9 mouse cellular contexts compared by ENCODE assay signal in genomic region chr1:7777191-7778044, GRCm38 (mm10).
DNase-seq lines count a peak whose midpoint lies in the region; ATAC-seq lines count a peak whose summit lies in the region.
"Had no signal": no experiment of that assay in that cellular context is flagged by ENCODE, and none has a peak within 500 bp of the region (broad histone marks: within the 10 kb centered on the region; RNA-seq: fewer than 3 reads in every experiment).

No protein-coding gene starts in this region.

- no peak for DNase-seq in heart, adult 8-10 months (ENCODE audit: low spot score)
- peak; percentile 58 for DNase-seq in neural tube, embryonic 10.5 days (ENCODE audit: extremely low spot score, low spot score)
- no peak for DNase-seq in cerebellum, adult 11 months
- DNase-seq: thymus, adult 18-20 months had no signal

- H3K27ac ChIP-seq in heart, embryonic 16.5 days (ENCODE audit: low read length), result no peak overlapping the region; the same call in none of the 2 replicates
- H3K27ac ChIP-seq in embryonic facial prominence, embryonic 13.5 days, result no peak overlapping the region
- H3K27ac ChIP-seq in intestine, embryonic 16.5 days (ENCODE audit: low read length), result no peak overlapping the region

- peak overlapping the region; percentile 21; the same call in 1 of the 2 replicates for H3K4me3 ChIP-seq in heart, embryonic 16.5 days (ENCODE audit: low read length)
- peak overlapping the region; percentile 16; the same call in 1 of the 2 replicates for H3K4me3 ChIP-seq in embryonic facial prominence, embryonic 13.5 days
- H3K4me3 ChIP-seq in intestine, embryonic 16.5 days (ENCODE audit: low read length), result no peak overlapping the region

- ATAC-seq in heart, embryonic 16.5 days (replicated peaks; ENCODE audit: extremely low read depth, insufficient read depth, low FRiP score), result peak; percentile 79
- no peak for ATAC-seq in embryonic facial prominence, embryonic 13.5 days (ENCODE audit: insufficient number of reproducible peaks, insufficient read depth, low FRiP score, low TSS enrichment, low read depth)
- peak; percentile 92 for ATAC-seq in intestine, embryonic 16.5 days
- no peak for ATAC-seq in inflammation-experienced regulatory T-cells, adult 6 months
- ATAC-seq in monocyte, adult 5-6 weeks (replicated peaks; ENCODE audit: insufficient number of reproducible peaks, low FRiP score, low TSS enrichment, poor library complexity, severe bottlenecking), result no peak

- no peaks in the 10 kb centered on the region for H3K27me3 ChIP-seq in heart, embryonic 16.5 days (ENCODE audit: control insufficient read depth, insufficient read depth, low read length)
- H3K27me3 ChIP-seq in embryonic facial prominence, embryonic 13.5 days, result no peaks in the 10 kb centered on the region
- no peaks in the 10 kb centered on the region for H3K27me3 ChIP-seq in intestine, embryonic 16.5 days (replicated peaks; ENCODE audit: control insufficient read depth, insufficient read depth, low read length)

- no peaks in the 10 kb centered on the region for H3K36me3 ChIP-seq in heart, embryonic 16.5 days (ENCODE audit: control insufficient read depth, insufficient read depth)
- H3K36me3 ChIP-seq in embryonic facial prominence, embryonic 13.5 days, result no peaks in the 10 kb centered on the region
- H3K36me3 ChIP-seq in intestine, embryonic 16.5 days (ENCODE audit: control insufficient read depth, insufficient read depth, low read length), result no peaks in the 10 kb centered on the region

- peaks cover 10% of the 10 kb centered on the region for H3K4me1 ChIP-seq in heart, embryonic 16.5 days (ENCODE audit: control insufficient read depth, insufficient read depth, low read length)
- peaks cover 8% of the 10 kb centered on the region for H3K4me1 ChIP-seq in embryonic facial prominence, embryonic 13.5 days
- H3K4me1 ChIP-seq in intestine, embryonic 16.5 days (ENCODE audit: control insufficient read depth, insufficient read depth, low read length), result no peaks in the 10 kb centered on the region

- 0 out of 2 replicates have a peak overlapping the region, but pooled peaks have one; percentile 20 for H3K9ac ChIP-seq in heart, embryonic 16.5 days (ENCODE audit: low read length)
- H3K9ac ChIP-seq in embryonic facial prominence, embryonic 13.5 days, result no peak overlapping the region
- no peak overlapping the region for H3K9ac ChIP-seq in intestine, embryonic 16.5 days (ENCODE audit: low read depth, low read length)

- peak overlapping the region; percentile 43 for H3K4me2 ChIP-seq in heart, embryonic 16.5 days (ENCODE audit: low read depth, low read length)
- H3K4me2 ChIP-seq in embryonic facial prominence, embryonic 13.5 days, result peak overlapping the region; percentile 44
- peak overlapping the region; percentile 23; the same call in 1 of the 2 replicates for H3K4me2 ChIP-seq in intestine, embryonic 16.5 days (ENCODE audit: low read depth, low read length)

- no peaks in the 10 kb centered on the region for H3K9me3 ChIP-seq in heart, embryonic 16.5 days (replicated peaks; ENCODE audit: control insufficient read depth, low read length)
- no peaks in the 10 kb centered on the region for H3K9me3 ChIP-seq in embryonic facial prominence, embryonic 13.5 days
- no peaks in the 10 kb centered on the region for H3K9me3 ChIP-seq in intestine, embryonic 16.5 days (ENCODE audit: control insufficient read depth, low read length)

- WGBS in heart, embryonic 16.5 days, result 8% methylated on average over 11 of the region's 11 CpGs
- 11% methylated on average over 11 of the region's 11 CpGs for WGBS in embryonic facial prominence, embryonic 13.5 days
- WGBS in intestine, embryonic 16.5 days, result 6% methylated on average over 11 of the region's 11 CpGs

Comparison
In these comparisons a context has a peak if more than half of its experiments do, and no peak if none do; other contexts are left out.
1. ATAC-seq: peak in heart, embryonic 16.5 days (single experiment) and intestine, embryonic 16.5 days (single experiment); none in embryonic facial prominence, embryonic 13.5 days (single experiment), inflammation-experienced regulatory T-cells, adult 6 months (single experiment) and monocyte, adult 5-6 weeks (single experiment).
2. Peak in every context shown above with its lines, with median percentiles within 50 percentile points of each other: H3K4me2 ChIP-seq.